Mouse (Mus musculus): ENCODE measurements around the gene Mtrf1.
"Not testable (repeated sequence)": the region's sequence is repeated elsewhere in the genome, so short reads cannot be mapped to it uniquely, and the experiment has no call there.

DNA sequence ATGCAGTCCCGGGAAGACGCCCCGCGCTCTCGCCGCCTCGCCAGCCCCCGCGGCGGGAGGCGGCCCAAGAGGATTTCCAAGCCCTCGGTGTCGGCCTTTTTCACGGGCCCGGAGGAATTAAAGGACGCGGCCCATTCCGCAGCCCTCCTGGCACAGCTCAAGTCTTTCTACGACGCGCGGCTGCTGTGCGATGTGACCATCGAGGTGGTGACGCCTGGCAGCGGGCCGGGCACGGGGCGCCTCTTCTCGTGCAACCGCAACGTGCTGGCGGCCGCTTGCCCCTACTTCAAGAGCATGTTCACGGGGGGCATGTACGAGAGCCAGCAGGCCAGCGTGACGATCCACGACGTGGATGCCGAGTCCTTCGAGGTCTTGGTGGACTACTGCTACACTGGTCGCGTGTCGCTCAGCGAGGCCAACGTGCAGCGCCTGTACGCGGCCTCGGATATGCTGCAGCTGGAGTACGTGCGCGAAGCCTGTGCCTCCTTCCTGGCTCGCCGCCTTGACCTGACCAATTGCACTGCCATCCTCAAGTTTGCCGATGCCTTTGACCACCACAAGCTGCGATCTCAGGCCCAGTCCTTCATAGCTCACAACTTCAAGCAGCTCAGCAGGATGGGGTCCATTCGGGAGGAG is 29.3 kb downstream of the Mtrf1 start:
- TF ChIP-seq CTCF (IDR thresholded peaks at IDR 0.05; ENCODE audit: low read depth, low read length); POLR2A (IDR thresholded peaks at IDR 0.05; ENCODE audit: extremely low read depth, insufficient read depth, low read length): not testable (repeated sequence)
